Mouse (Mus musculus): ENCODE results near the gene Ldb2. TPM values are rescaled to one million over a fixed set of nuclear protein-coding genes. Genes with fewer than 3 reads are reported as not detected.

The Ldb2 gene
- total RNA-seq, 2 experiments from 2014 or later = not detected

DNA sequence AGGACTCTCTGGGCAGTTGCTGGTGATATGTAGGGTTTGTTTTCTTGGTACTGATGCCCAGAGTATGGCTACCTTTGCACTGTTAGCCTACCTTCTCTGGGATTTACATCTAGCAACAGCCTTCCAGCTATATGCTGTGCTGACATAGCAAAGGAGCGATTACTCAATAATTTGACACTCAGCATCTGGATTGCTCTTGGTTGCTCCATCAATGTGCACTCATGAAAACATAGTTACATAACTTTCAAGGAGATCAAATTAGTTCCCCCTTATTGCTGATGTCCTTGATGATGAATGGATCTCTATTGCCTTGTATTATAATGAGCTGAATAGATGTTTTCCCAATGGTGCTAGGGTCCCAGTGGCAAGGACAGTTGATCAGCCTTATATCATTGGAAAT lies 308.0 kb downstream of the Ldb2 start:
- ATAC-seq (replicated peaks; ENCODE audit: low FRiP score, low TSS enrichment, poor library complexity, severe bottlenecking) = no peak

DNA sequence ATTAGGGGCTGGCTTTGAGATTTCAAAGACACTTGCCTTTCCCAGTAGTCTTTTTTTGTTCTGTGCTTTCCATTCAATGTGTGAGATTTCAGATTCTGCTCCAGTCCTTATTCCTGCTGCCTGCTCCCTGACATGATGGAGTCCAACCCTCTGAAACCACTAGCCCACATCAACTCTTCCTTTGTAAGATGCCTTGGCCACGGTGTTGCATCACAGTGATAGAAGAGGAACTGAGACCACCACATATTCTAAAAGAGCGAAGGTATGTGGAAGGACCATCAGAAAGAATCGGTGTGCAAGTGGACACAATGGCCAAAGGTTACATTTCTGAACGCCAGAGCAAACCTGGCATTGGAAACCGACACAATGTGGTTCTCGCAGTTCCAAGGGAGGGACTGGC lies 309.0 kb downstream of the Ldb2 start:
- ATAC-seq (replicated peaks; ENCODE audit: low FRiP score, low TSS enrichment, poor library complexity, severe bottlenecking) = no peak

GRCm38 (mm10) chr5:44483426-44484106 lies 315.9 kb downstream of the Ldb2 start:
- ATAC-seq (replicated peaks; ENCODE audit: low FRiP score, low TSS enrichment, poor library complexity, severe bottlenecking) = no peak

DNA sequence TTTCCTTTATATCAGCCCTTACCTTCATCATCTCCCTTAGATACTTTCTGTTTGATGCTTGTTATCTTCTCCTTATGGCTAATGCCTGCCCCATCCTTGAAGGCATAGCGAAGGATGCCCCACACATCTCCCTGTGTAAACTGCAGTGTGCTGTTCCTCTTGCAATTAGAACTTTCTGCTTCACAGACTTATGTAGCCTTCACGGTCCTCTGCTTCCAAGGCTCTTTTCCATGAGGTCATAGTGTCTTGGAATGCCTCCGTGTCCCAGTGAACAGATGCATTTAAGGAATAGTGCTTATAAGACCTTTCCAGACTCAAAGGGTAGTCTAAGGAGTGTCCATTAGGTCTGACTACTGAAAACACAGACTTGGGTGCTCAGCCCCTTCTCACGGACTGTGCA lies 318.1 kb downstream of the Ldb2 start:
- ATAC-seq (replicated peaks; ENCODE audit: low FRiP score, low TSS enrichment, poor library complexity, severe bottlenecking) = no peak

DNA sequence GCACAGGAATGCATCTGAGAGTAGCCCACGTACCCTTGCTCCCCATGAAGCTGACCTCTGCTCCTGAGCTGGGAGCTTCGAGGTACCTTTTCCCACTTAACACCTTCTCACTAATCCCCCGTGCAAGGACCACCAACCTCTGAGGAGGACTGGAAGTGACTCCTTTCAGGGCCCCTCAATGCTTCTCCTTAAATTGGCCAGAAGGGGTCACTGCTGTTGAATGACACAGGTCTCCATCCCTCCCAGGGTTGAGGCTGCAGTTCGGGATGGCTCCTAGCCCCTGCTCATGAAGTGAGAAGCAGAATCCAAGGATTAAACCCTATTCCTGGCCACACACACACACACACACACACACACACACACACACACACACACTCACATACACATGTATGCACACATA lies 323.1 kb downstream of the Ldb2 start:
- ATAC-seq (replicated peaks; ENCODE audit: low FRiP score, low TSS enrichment, poor library complexity, severe bottlenecking) = no peak

DNA sequence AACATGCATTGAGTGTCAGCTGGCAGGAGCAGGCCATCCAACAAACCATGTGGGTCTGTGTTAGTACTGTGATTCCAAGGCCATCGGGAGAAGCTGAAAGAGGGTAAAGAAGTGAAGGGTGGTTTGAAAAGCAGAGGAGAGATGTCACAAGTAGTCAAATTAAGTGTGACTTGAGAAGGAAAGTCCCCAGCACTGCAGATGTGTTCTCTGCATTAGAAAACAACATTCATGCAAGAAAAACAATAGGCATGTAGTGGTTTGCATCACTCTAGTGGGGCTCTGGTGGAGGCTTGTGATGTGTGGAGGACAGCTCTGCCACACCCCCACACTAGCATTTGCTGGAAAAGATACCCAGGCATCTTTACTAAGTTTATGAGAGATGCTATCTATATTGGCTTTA lies 323.9 kb downstream of the Ldb2 start:
- no peak for ATAC-seq (replicated peaks; ENCODE audit: low FRiP score, low TSS enrichment, poor library complexity, severe bottlenecking)

DNA sequence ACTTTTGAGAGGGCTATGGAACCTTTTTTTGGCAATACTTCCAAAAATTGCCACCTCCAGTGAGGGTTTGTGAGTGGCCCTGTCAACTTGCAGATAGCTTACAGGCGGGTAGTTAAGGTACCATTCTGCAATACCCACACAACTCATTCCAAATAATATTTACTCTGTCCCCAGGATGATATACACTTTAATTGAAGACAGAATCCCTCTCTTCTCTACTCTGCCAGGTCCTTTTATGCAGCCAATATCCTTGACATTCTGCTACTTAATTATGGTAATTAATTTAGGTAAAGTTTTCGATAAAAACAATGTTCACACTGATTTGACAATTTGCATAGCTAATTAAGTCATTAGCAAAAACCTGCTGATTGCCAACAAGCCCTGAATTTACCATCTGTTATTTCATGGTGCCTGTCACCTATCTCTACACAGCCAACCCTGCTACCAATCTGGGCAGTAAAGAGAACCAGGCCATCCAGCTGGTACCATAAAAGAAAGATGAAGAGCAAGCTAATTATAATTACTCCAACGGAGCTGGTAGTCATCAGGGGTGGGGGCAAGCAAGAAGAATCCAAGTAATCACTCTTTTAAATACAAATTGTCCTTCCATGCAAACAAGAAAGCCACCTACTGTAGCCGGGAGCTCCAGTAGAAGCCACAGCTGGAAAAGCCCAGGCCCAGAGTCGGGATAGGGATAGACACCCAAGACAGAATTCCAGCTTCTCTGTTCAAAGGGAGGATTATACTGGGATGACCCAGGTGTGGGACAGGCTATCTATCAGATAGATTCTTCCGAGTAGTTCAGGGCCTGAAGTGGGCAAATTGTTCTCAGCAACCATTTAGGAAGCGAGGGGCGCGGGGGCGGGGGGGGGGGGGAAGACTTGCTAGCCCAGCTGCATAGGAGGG lies 325.4 kb downstream of the Ldb2 start:
- ATAC-seq (replicated peaks; ENCODE audit: low FRiP score, low TSS enrichment, poor library complexity, severe bottlenecking) = no peak

- ATAC-seq (replicated peaks; ENCODE audit: low FRiP score, low TSS enrichment, poor library complexity, severe bottlenecking) = no peak
These were observed 334.2 kb downstream of the Ldb2 start for GRCm38 (mm10) chr5:44465238-44465637.
